Mouse (Mus musculus) stomach, postnatal 0 days (tissue): ENCODE measurements around the gene Ntm. TPM values are rescaled to one million over a fixed set of nuclear protein-coding genes. Genes with fewer than 3 reads are reported as not detected.

Experiments
- ATAC-seq: fragments of 200-750 bp; cut with Nextera tagmentation; 2 replicates; pipeline ENCODE4 v1.8.0; 2017; ENCODE audit not compliant: low FRiP score, low TSS enrichment
- DNase-seq: peaks from one replicate; pipeline ENCODE4 v3.0.0-alpha.2; 2016; ENCODE audit warnings: low spot score
- H3K27ac ChIP-seq: fragments of 300-500 bp; sonication (generic); replicated peaks from 2 replicates; pipeline ENCODE4 v1.5.1; 2014; ENCODE audit warnings: mild to moderate bottlenecking, control low read depth
- H3K27me3 ChIP-seq: fragments of 300-500 bp; sonication (generic); 2 replicates; pipeline ENCODE4 v1.6.1; 2014; ENCODE audit warnings: low read length; ENCODE audit not compliant: control insufficient read depth, insufficient read depth
- H3K36me3 ChIP-seq: fragments of 300-500 bp; sonication (generic); 2 replicates; pipeline ENCODE4 v1.6.1; 2014; ENCODE audit warnings: low read length, mixed read lengths; ENCODE audit not compliant: control insufficient read depth, insufficient read depth
- H3K4me1 ChIP-seq: fragments of 300-500 bp; sonication (generic); replicated peaks from 2 replicates; pipeline ENCODE4 v1.6.1; 2014; ENCODE audit warnings: antibody characterized with exemption; ENCODE audit not compliant: control insufficient read depth, insufficient read depth
- H3K4me2 ChIP-seq: fragments of 300-500 bp; sonication (generic); replicated peaks from 2 replicates; pipeline ENCODE4 v1.6.1; 2014; ENCODE audit warnings: low read depth, mild to moderate bottlenecking, control low read depth, moderate library complexity
- H3K4me3 ChIP-seq: fragments of 300-500 bp; sonication (generic); 2 replicates; pipeline ENCODE4 v1.5.1; 2014; ENCODE audit warnings: low read depth, low read length, control low read depth
- H3K9ac ChIP-seq: fragments of 300-500 bp; sonication (generic); 2 replicates; pipeline ENCODE4 v1.6.1; 2014; ENCODE audit warnings: mild to moderate bottlenecking, low read length, control low read depth, mixed read lengths
- H3K9me3 ChIP-seq: fragments of 300-500 bp; sonication (generic); 2 replicates; pipeline ENCODE4 v1.6.1; 2016; ENCODE audit warnings: low read length; ENCODE audit not compliant: control insufficient read depth
- CTCF ChIP-seq: IDR thresholded peaks from 2 replicates; pipeline ENCODE4 v1.5.1; 2016; ENCODE audit warnings: antibody characterized with exemption, low read depth, mild to moderate bottlenecking, moderate library complexity
- EP300 ChIP-seq: optimal IDR thresholded peaks from 2 replicates; pipeline ENCODE3; 2016; ENCODE audit warnings: antibody characterized with exemption
- WGBS: fragments of 180-500 bp; shearing (Covaris S2); extraction: QIAGEN DNeasy Blood & Tissue Kit; methylation state at CpG from one replicate; pipeline ENCODE4 v1.1.7; 2014; 5-methylcytosine and 5-hydroxymethylcytosine counted together
- polyA plus RNA-seq: library from polyadenylated mRNA; unstranded; fragments of >200 nt; fragmentation: Nextera tagmentation; extraction: Ambion mirVana; gene quantifications from 2 replicates; pipeline ENCODE4 v1.2.1, GENCODE M21; 2015

Ntm gene
- polyA plus RNA-seq = 5.9 TPM in 2 replicates

- TF ChIP-seq CTCF (no peak), EP300 (no peak)
- WGBS = 15% methylated on average over 8 of the region's 8 CpGs
- DNase-seq (peak; percentile 16), ATAC-seq (no peak)
- Histone ChIP-seq H3K36me3 (no peaks in the 10 kb centered on the region), H3K4me2 (peak within 1 kb of the TSS; percentile 60), H3K4me3 (peak within 1 kb of the TSS; percentile 32), H3K4me1 (no peaks in the 10 kb centered on the region), H3K27me3 (no peaks in the 10 kb centered on the region), H3K9me3 (no peaks in the 10 kb centered on the region), H3K9ac (no peak within 1 kb of the TSS), H3K27ac (no peak within 1 kb of the TSS)
Observed at GRCm38 (mm10) chr9:29962978-29963377, at the start of gene Ntm. Gene Ntm (minus strand): TSS chr9:29963141.

- no peaks in the 10 kb centered on the region for H3K9me3 ChIP-seq
- WGBS = 79% methylated on average over 8 of the region's 8 CpGs
- no peak for TF ChIP-seq EP300
- no peak for TF ChIP-seq CTCF
Observed at GRCm38 (mm10) chr9:30005701-30006100, 42.8 kb upstream of the Ntm start.

GRCm38 (mm10) chr9:30003612-30004011, 40.7 kb upstream of the Ntm start:
- Histone ChIP-seq H3K4me3 (no peak overlapping the region), H3K36me3 (no peaks in the 10 kb centered on the region), H3K4me2 (no peak overlapping the region), H3K9me3 (no peaks in the 10 kb centered on the region), H3K27ac (no peak overlapping the region), H3K4me1 (no peaks in the 10 kb centered on the region), H3K9ac (no peak overlapping the region), H3K27me3 (no peaks in the 10 kb centered on the region)
- ATAC-seq (no peak), DNase-seq (peak; percentile 71)
- peak; percentile 82 for TF ChIP-seq CTCF
- no peak for TF ChIP-seq EP300
- WGBS = 23% methylated on average over 3 of the region's 3 CpGs

More at GRCm38 (mm10) chr9:30005701-30006100, 42.8 kb upstream of the Ntm start:
- DNase-seq (no peak), ATAC-seq (no peak)
- H3K9ac ChIP-seq = no peak overlapping the region
- no peak overlapping the region for H3K4me3 ChIP-seq
- H3K36me3 ChIP-seq = no peaks in the 10 kb centered on the region
- H3K4me2 ChIP-seq = no peak overlapping the region
- H3K27ac ChIP-seq = no peak overlapping the region
- no peaks in the 10 kb centered on the region for H3K4me1 ChIP-seq
- H3K27me3 ChIP-seq = no peaks in the 10 kb centered on the region

- H3K27me3 ChIP-seq = no peaks in the 10 kb centered on the region
- H3K36me3 ChIP-seq = no peaks in the 10 kb centered on the region
- no peak overlapping the region for H3K4me3 ChIP-seq
- no peak for DNase-seq
- ATAC-seq = no peak
- no peak overlapping the region for H3K4me2 ChIP-seq
- 67% methylated on average over 5 of the region's 5 CpGs for WGBS
- H3K4me1 ChIP-seq = no peaks in the 10 kb centered on the region
- TF ChIP-seq CTCF (no peak), EP300 (no peak)
- H3K9ac ChIP-seq = no peak overlapping the region
- H3K27ac ChIP-seq = no peak overlapping the region
- H3K9me3 ChIP-seq = no peaks in the 10 kb centered on the region
Observed at GRCm38 (mm10) chr9:29981177-29981915, 18.4 kb upstream of the Ntm start.

- DNase-seq (no peak), ATAC-seq (no peak)
- Histone ChIP-seq H3K4me1 (no peaks in the 10 kb centered on the region), H3K4me2 (peak overlapping the region; percentile 60), H3K9ac (no peak overlapping the region), H3K9me3 (no peaks in the 10 kb centered on the region), H3K27me3 (no peaks in the 10 kb centered on the region), H3K27ac (no peak overlapping the region), H3K36me3 (no peaks in the 10 kb centered on the region), H3K4me3 (peak overlapping the region; percentile 32)
- WGBS = 2% methylated on average over 38 of the region's 38 CpGs
- TF ChIP-seq CTCF = no peak
- TF ChIP-seq EP300 = no peak
Observed at GRCm38 (mm10) chr9:29961954-29962867, 730 bp downstream of the Ntm start.
